Mouse (Mus musculus) stomach, embryonic 15.5 days (tissue): ENCODE data around the gene Ybx3. TPM values are rescaled to one million over a fixed set of nuclear protein-coding genes. Genes with fewer than 3 reads are reported as not detected.

Source experiments
- polyA plus RNA-seq: library from polyadenylated mRNA; unstranded; fragments of >200 nt; fragmentation: Nextera tagmentation; extraction: Ambion mirVana; gene quantifications from 2 replicates; pipeline ENCODE4 v1.2.1, GENCODE M21; 2015

The Ybx3 gene
- polyA plus RNA-seq, 1 experiment from 2014 or later = 62.5 TPM

Other genes starting within 250 kb of the Ybx3 start
- gene Klra2, start 141.1 kb downstream of the Ybx3 start, polyA plus RNA-seq = 1.1 and 1.3 TPM in 2 replicates
- gene Magohb, start 95.2 kb downstream of the Ybx3 start, polyA plus RNA-seq = 60.2 and 61.3 TPM in 2 replicates
- gene Styk1, start 34.9 kb downstream of the Ybx3 start, polyA plus RNA-seq = 8.0 TPM in 2 replicates
- not detected in 2 replicates for gene 5430401F13Rik, start 97.9 kb upstream of the Ybx3 start, polyA plus RNA-seq
- not detected in 2 replicates for gene Gm6619, start 97.9 kb upstream of the Ybx3 start, polyA plus RNA-seq
- gene Tas2r130, start 242.4 kb upstream of the Ybx3 start, polyA plus RNA-seq = not detected in 2 replicates